Mouse (Mus musculus) neutrophil, adult 83 days (primary cell): ENCODE results near the gene Apol6. TPM values are rescaled to one million over a fixed set of nuclear protein-coding genes. Genes with fewer than 3 reads are reported as not detected.

ENCODE experiments used
- total RNA-seq, 2 experiments: library from RNA; stranded (reverse); gene quantifications; one replicate each; pipeline ENCODE4 v1.2.4; 2023

The Apol6 gene
- not detected for total RNA-seq

DNA sequence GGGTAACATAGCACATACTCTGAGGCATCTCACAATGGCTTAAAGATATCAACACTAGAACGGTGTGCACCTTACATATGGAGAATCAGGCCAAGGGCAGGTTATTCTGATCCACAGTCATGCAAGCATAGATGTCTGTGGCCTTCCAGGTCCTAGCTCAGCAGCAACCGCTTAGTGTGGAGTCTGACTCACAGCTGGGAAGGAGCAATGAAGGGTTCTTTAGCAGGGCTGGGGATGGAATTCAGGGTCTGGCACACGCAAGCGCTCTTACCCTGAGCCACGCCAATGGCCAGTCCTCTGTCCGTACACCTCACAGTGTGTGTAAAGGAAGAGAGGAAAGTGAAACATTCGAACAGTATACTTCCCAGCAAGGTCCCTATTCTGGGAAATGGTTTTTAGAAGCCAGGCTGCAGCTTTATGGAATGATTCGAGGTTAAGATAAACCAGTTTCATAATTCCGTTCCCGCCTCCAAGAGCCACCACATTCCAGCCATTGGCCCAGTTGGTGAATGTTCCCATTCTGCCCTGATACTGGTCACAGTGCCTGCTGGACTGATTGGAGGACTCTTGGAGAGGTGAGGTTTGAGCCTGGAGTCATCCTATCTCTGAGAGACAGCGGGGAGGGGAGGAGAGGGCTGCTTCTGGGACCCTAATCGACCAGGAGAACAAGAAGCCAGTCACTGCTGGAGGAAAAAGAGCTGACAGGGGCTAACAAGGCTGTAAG is at the start of gene Apol6:
Apol6 (plus strand) TSS at position 133 of the 724 bp plus-strand sequence.

GRCm38 (mm10) chr15:77050570-77050969 is 6.0 kb downstream of the Apol6 start, which contains the start of gene Mb:
TSS of gene Mb (minus strand) at chr15:77050670.

Other genes with a start within 250 kb of the Apol6 start
- gene Zfp251, start 173.3 kb upstream of the Apol6 start, total RNA-seq: 1 to 10 TPM; 2.5 to 2.7 TPM
- 1 to 10 TPM; 2.7 to 4.1 TPM for gene Zfp7, start 165.5 kb upstream of the Apol6 start, total RNA-seq
- under 1 TPM in 1 of 2 experiments, not detected in 1; 0.90 TPM for gene Gm49527, start 165.4 kb upstream of the Apol6 start, total RNA-seq
- gene Zfp647, start 119.3 kb upstream of the Apol6 start, total RNA-seq: 1 to 10 TPM in 1 of 2 experiments, under 1 TPM in 1; 0.77 to 2.0 TPM
- gene 1110038F14Rik, start 96.2 kb upstream of the Apol6 start, total RNA-seq: 10 to 100 TPM; 15.7 to 16.1 TPM
- gene Mb, start 5.9 kb downstream of the Apol6 start, total RNA-seq: 1 to 10 TPM in 1 of 2 experiments, under 1 TPM in 1; 0.48 to 1.3 TPM